Mouse (Mus musculus) left cerebral cortex, adult 2 months (tissue): Measurements from ENCODE around the gene Ltb. TPM values are rescaled to one million over a fixed set of nuclear protein-coding genes. Genes with fewer than 3 reads are reported as not detected.
A peak's percentile ranks its signal among the peaks of the same experiment; 100 is the strongest.

ENCODE experiments used
- DNase-seq, 2 experiments: peaks; one replicate each; pipeline ENCODE4 v3.0.0; 2021 to 2022; ENCODE audit warnings: low spot score in 2 of 2, mixed read lengths in 1 of 2; ENCODE audit errors: extremely low spot score in 1 of 2
- H3K27ac ChIP-seq: fragments of 200-600 bp; 2 replicates; pipeline ENCODE4 v1.8.1; 2022
- H3K4me3 ChIP-seq: fragments of 200-600 bp; 2 replicates; pipeline ENCODE4 v1.8.1; 2022
- CTCF ChIP-seq: fragments of 200-600 bp; IDR thresholded peaks from 2 replicates; pipeline ENCODE4 v1.8.1; 2022; ENCODE audit warnings: antibody characterized with exemption, mild to moderate bottlenecking, moderate library complexity
- intact Hi-C: fragments of 180-260 bp; cut with DNase I; formaldehyde crosslinking; loops from one replicate; pipeline ENCODE4 v1.15.1; 2025
- total RNA-seq, 2 experiments: library from RNA; stranded (reverse); gene quantifications; 2 replicates each; pipeline ENCODE4 v1.2.3; 2021

Ltb gene
- total RNA-seq, 2 experiments from 2014 or later = 0.79 to 0.86 TPM

- no peak overlapping the region for H3K4me3 ChIP-seq
- TF ChIP-seq CTCF = no peak
- intact Hi-C loops = no loop called here
- H3K27ac ChIP-seq = no peak overlapping the region
- DNase-seq = no peak
Measured at GRCm38 (mm10) chr17:35158850-35159593, 35.2 kb upstream of the Ltb start.

GRCm38 (mm10) chr17:35159638-35160037 is 34.6 kb upstream of the Ltb start:
- H3K4me3 ChIP-seq = no peak overlapping the region
- TF ChIP-seq CTCF = no peak
- intact Hi-C loops = no loop called here

GRCm38 (mm10) chr17:35161421-35161820 is 32.8 kb upstream of the Ltb start:
- intact Hi-C loops = no loop called here
- TF ChIP-seq CTCF = no peak

More at GRCm38 (mm10) chr17:35159638-35160037, 34.6 kb upstream of the Ltb start:
- DNase-seq = no peak
- no peak overlapping the region for H3K27ac ChIP-seq

GRCm38 (mm10) chr17:35162121-35162520 is 32.1 kb upstream of the Ltb start:
- TF ChIP-seq CTCF = no peak
- intact Hi-C loops = no loop called here
- Histone ChIP-seq H3K4me3 (peak overlapping the region; percentile 87; the same call in 1 of the 2 replicates), H3K27ac (no peak overlapping the region)
- no peak for DNase-seq

More at GRCm38 (mm10) chr17:35161421-35161820, 32.8 kb upstream of the Ltb start:
- no peak overlapping the region for H3K27ac ChIP-seq
- no peak overlapping the region for H3K4me3 ChIP-seq
- no peak for DNase-seq

- no peak for TF ChIP-seq CTCF
- Histone ChIP-seq H3K4me3 (peak overlapping the region; percentile 87), H3K27ac (no peak overlapping the region)
- intact Hi-C loops = no loop called here
- no peak for DNase-seq
Measured at GRCm38 (mm10) chr17:35162730-35163129, 31.5 kb upstream of the Ltb start.

GRCm38 (mm10) chr17:35163326-35164081 is 30.7 kb upstream of the Ltb start:
- intact Hi-C loops = loop anchor here (1.0 kb wide), 1 partner anchor 28 kb away; the partner anchor contains the start of gene Bag6
- TF ChIP-seq CTCF = no peak
- DNase-seq = no peak

GRCm38 (mm10) chr17:35164218-35164567 is 30.0 kb upstream of the Ltb start:
- Histone ChIP-seq H3K4me3 (peak overlapping the region; percentile 87), H3K27ac (peak overlapping the region; percentile 96)
- intact Hi-C loops = loop anchor here (1.0 kb wide), 1 partner anchor 29 kb away; the partner anchor contains the start of gene Bag6
- DNase-seq = no peak
- no peak for TF ChIP-seq CTCF

More at GRCm38 (mm10) chr17:35163326-35164081, 30.7 kb upstream of the Ltb start:
- peak overlapping the region; percentile 87 for H3K4me3 ChIP-seq
- peak overlapping the region; percentile 96 for H3K27ac ChIP-seq

GRCm38 (mm10) chr17:35164568-35165450 is 29.4 kb upstream of the Ltb start, which contains the start of gene Prrc2a:
TSS of gene Prrc2a (minus strand) at chr17:35164897.
- intact Hi-C loops = loop anchor here (1.0 kb wide), 1 partner anchor 30 kb away; the partner anchor contains the start of gene Bag6

GRCm38 (mm10) chr17:35165451-35166155 is 28.6 kb upstream of the Ltb start:
- no peak for DNase-seq
- TF ChIP-seq CTCF = no peak
- Histone ChIP-seq H3K27ac (peak overlapping the region; percentile 96), H3K4me3 (peak overlapping the region; percentile 87)
- intact Hi-C loops = loop anchor here (1.0 kb wide), 1 partner anchor 71 kb away; no protein-coding TSS in a partner anchor

More at GRCm38 (mm10) chr17:35164568-35165450, 29.4 kb upstream of the Ltb start, which contains the start of gene Prrc2a:
- DNase-seq = peak; percentile 98
- H3K27ac ChIP-seq = peak within 1 kb of the TSS; percentile 96
- no peak for TF ChIP-seq CTCF
- H3K4me3 ChIP-seq = peak within 1 kb of the TSS; percentile 87

- intact Hi-C loops = loop anchor here (1.0 kb wide), 1 partner anchor 70 kb away; no protein-coding TSS in a partner anchor
- peak; percentile 64 for TF ChIP-seq CTCF
Measured at GRCm38 (mm10) chr17:35166352-35167035, 27.7 kb upstream of the Ltb start.

More at GRCm38 (mm10) chr17:35166352-35167035, 27.7 kb upstream of the Ltb start:
- DNase-seq = peak in 1 of 2 experiments; percentile 59
- Histone ChIP-seq H3K27ac (peak overlapping the region; percentile 96; the same call in 1 of the 2 replicates), H3K4me3 (no peak overlapping the region)
